Mouse (Mus musculus) E14TG2a.4 (cell line): ENCODE data around the gene Gm11020.
"Not testable (repeated sequence)": the region's sequence is repeated elsewhere in the genome, so short reads cannot be mapped to it uniquely, and the experiment has no call there.

Experiments used
- CTCF ChIP-seq: conservative IDR thresholded peaks from 2 replicates; pipeline ENCODE4 v1.5.1; 2014; ENCODE audit warnings: low read length
- NANOG ChIP-seq: IDR thresholded peaks from 2 replicates; pipeline ENCODE4 v1.6.1; 2014; ENCODE audit warnings: borderline replicate concordance, low read length, mixed read lengths
- POU5F1 ChIP-seq: IDR thresholded peaks from 2 replicates; pipeline ENCODE4 v1.6.1; 2014; ENCODE audit warnings: low read length, borderline replicate concordance

DNA sequence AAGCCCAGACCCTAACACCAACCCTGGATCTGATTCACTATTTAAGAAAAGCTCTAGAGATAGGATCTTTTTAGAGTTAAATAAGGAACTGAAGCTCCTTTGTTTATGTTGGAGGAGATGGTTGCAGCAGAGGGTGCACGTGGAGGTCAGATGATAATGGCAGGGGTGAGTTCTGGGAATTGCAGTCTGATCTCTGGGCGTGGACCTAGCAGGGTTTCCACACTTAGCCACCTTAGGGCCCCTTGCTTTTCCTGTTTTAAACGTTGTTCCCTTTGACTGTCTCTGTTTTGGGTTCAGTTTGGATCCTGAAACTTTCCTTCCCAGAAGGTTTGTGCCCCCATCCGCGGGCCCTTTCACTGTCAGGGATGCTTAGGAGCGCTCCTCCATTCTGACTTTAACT lies 13.0 kb upstream of the Gm11020 start:
- not testable (repeated sequence) for TF ChIP-seq CTCF, POU5F1, NANOG
